Mouse (Mus musculus) heart, embryonic 10.5 days (tissue): ENCODE measurements around the gene Stk10. TPM values are rescaled to one million over a fixed set of nuclear protein-coding genes. Genes with fewer than 3 reads are reported as not detected.
"Not testable (repeated sequence)": the region's sequence is repeated elsewhere in the genome, so short reads cannot be mapped to it uniquely, and the experiment has no call there.

Source experiments
- DNase-seq: peaks from one replicate; pipeline ENCODE4 v3.0.0-alpha.2; 2017; ENCODE audit warnings: low spot score
- H3K27ac ChIP-seq: fragments of 300-500 bp; sonication (generic); 2 replicates; pipeline ENCODE4 v1.5.1; 2016; ENCODE audit warnings: mild to moderate bottlenecking
- H3K27me3 ChIP-seq: fragments of 300-500 bp; sonication (generic); 2 replicates; pipeline ENCODE4 v1.6.1; 2016; ENCODE audit warnings: mild to moderate bottlenecking; ENCODE audit not compliant: poor library complexity, insufficient read depth, severe bottlenecking
- H3K36me3 ChIP-seq: fragments of 300-500 bp; sonication (generic); 2 replicates; pipeline ENCODE4 v1.6.1; 2016; ENCODE audit warnings: mild to moderate bottlenecking, moderate library complexity
- H3K4me1 ChIP-seq: fragments of 300-500 bp; sonication (generic); 2 replicates; pipeline ENCODE4 v1.6.1; 2016; ENCODE audit warnings: mild to moderate bottlenecking
- H3K4me3 ChIP-seq: fragments of 300-500 bp; sonication (generic); 2 replicates; pipeline ENCODE4 v1.5.1; 2016; ENCODE audit warnings: mild to moderate bottlenecking, moderate library complexity
- H3K9me3 ChIP-seq: fragments of 300-500 bp; sonication (generic); 2 replicates; pipeline ENCODE4 v1.6.1; 2016; ENCODE audit warnings: mild to moderate bottlenecking, moderate library complexity
- WGBS: fragments of 180-500 bp; shearing (Covaris S2); methylation state at CpG from one replicate; pipeline ENCODE4 v1.1.7; 2016; 5-methylcytosine and 5-hydroxymethylcytosine counted together
- polyA plus RNA-seq: library from polyadenylated mRNA; unstranded; fragments of >200 nt; fragmentation: Nextera tagmentation; extraction: Ambion mirVana; gene quantifications from 2 replicates; pipeline ENCODE4 v1.2.1, GENCODE M21; 2016

Gene Stk10
- polyA plus RNA-seq, 1 experiment from 2014 or later, result 2.8 TPM

GRCm38 (mm10) chr11:32505091-32505739 is 27.9 kb upstream of the Stk10 start:
- no peaks in the 10 kb centered on the region for H3K9me3 ChIP-seq
- no peak overlapping the region for H3K27ac ChIP-seq
- WGBS, result 65% methylated on average over 7 of the region's 7 CpGs
- 0 out of 2 replicates have a peak, but pooled peaks cover 7% of the 10 kb centered on the region for H3K4me1 ChIP-seq
- DNase-seq, result no peak
- no peaks in the 10 kb centered on the region for H3K27me3 ChIP-seq
- peaks cover 17% of the 10 kb centered on the region for H3K36me3 ChIP-seq
- H3K4me3 ChIP-seq, result no peak overlapping the region

- DNase-seq, result no peak
- H3K27ac ChIP-seq, result no peak overlapping the region
- H3K27me3 ChIP-seq, result no peaks in the 10 kb centered on the region
- no peaks in the 10 kb centered on the region for H3K4me1 ChIP-seq
- H3K36me3 ChIP-seq, result peaks cover 2% of the 10 kb centered on the region
- H3K4me3 ChIP-seq, result no peak overlapping the region
- 69% methylated on average over 1 of the region's 1 CpGs for WGBS
- H3K9me3 ChIP-seq, result no peaks in the 10 kb centered on the region
Observed at GRCm38 (mm10) chr11:32510930-32511329, 22.2 kb upstream of the Stk10 start.

GRCm38 (mm10) chr11:32514853-32515252 is 18.3 kb upstream of the Stk10 start:
- not testable (repeated sequence) for H3K27me3 ChIP-seq, H3K27ac ChIP-seq, H3K4me1 ChIP-seq, DNase-seq, H3K4me3 ChIP-seq, H3K9me3 ChIP-seq
- H3K36me3 ChIP-seq, result peaks cover 24% of the 10 kb centered on the region
- 85% methylated on average over 4 of the region's 5 CpGs for WGBS

- H3K4me3 ChIP-seq, result no peak overlapping the region
- DNase-seq, result no peak
- H3K27ac ChIP-seq, result no peak overlapping the region
- H3K27me3 ChIP-seq, result no peaks in the 10 kb centered on the region
- no peaks in the 10 kb centered on the region for H3K4me1 ChIP-seq
- 91% methylated on average over 12 of the region's 12 CpGs for WGBS
- H3K9me3 ChIP-seq, result no peaks in the 10 kb centered on the region
- peaks cover 25% of the 10 kb centered on the region for H3K36me3 ChIP-seq
Observed at GRCm38 (mm10) chr11:32516091-32516490, 17.0 kb upstream of the Stk10 start.

- no peak for DNase-seq
- no peak overlapping the region for H3K27ac ChIP-seq
- H3K4me3 ChIP-seq, result no peak overlapping the region
- H3K27me3 ChIP-seq, result no peaks in the 10 kb centered on the region
- WGBS, result 88% methylated on average over 8 of the region's 8 CpGs
- H3K9me3 ChIP-seq, result no peaks in the 10 kb centered on the region
- H3K4me1 ChIP-seq, result no peaks in the 10 kb centered on the region
- H3K36me3 ChIP-seq, result peaks cover 25% of the 10 kb centered on the region
Observed at GRCm38 (mm10) chr11:32516916-32517712, 16.0 kb upstream of the Stk10 start.

GRCm38 (mm10) chr11:32518770-32519169 is 14.3 kb upstream of the Stk10 start:
- no peaks in the 10 kb centered on the region for H3K4me1 ChIP-seq
- H3K27me3 ChIP-seq, result no peaks in the 10 kb centered on the region
- WGBS, result 86% methylated on average over 4 of the region's 4 CpGs
- no peaks in the 10 kb centered on the region for H3K9me3 ChIP-seq
- no peak overlapping the region for H3K27ac ChIP-seq
- no peak overlapping the region for H3K4me3 ChIP-seq
- DNase-seq, result no peak
- H3K36me3 ChIP-seq, result peaks cover 25% of the 10 kb centered on the region

GRCm38 (mm10) chr11:32519354-32519753 is 13.8 kb upstream of the Stk10 start:
- Histone ChIP-seq H3K27ac (no peak overlapping the region), H3K4me1 (no peaks in the 10 kb centered on the region)
- DNase-seq, result no peak

GRCm38 (mm10) chr11:32521246-32521645 is 11.9 kb upstream of the Stk10 start:
- H3K36me3 ChIP-seq, result peaks cover 20% of the 10 kb centered on the region
- H3K4me3 ChIP-seq, result no peak overlapping the region
- no peaks in the 10 kb centered on the region for H3K27me3 ChIP-seq
- no peak overlapping the region for H3K27ac ChIP-seq
- H3K9me3 ChIP-seq, result no peaks in the 10 kb centered on the region
- no peaks in the 10 kb centered on the region for H3K4me1 ChIP-seq
- DNase-seq, result no peak
- WGBS, result 87% methylated on average over 2 of the region's 2 CpGs

More at GRCm38 (mm10) chr11:32519354-32519753, 13.8 kb upstream of the Stk10 start:
- 68% methylated on average over 1 of the region's 1 CpGs for WGBS
- Histone ChIP-seq H3K27me3 (no peaks in the 10 kb centered on the region), H3K4me3 (no peak overlapping the region), H3K9me3 (no peaks in the 10 kb centered on the region), H3K36me3 (peaks cover 25% of the 10 kb centered on the region)

GRCm38 (mm10) chr11:32524122-32524920 is 8.8 kb upstream of the Stk10 start:
- peaks cover 7% of the 10 kb centered on the region; the same call in 1 of the 2 replicates for H3K36me3 ChIP-seq
- H3K9me3 ChIP-seq, result no peaks in the 10 kb centered on the region
- 82% methylated on average over 11 of the region's 11 CpGs for WGBS
- no peaks in the 10 kb centered on the region for H3K27me3 ChIP-seq
- H3K27ac ChIP-seq, result no peak overlapping the region
- no peak overlapping the region for H3K4me3 ChIP-seq
- no peaks in the 10 kb centered on the region for H3K4me1 ChIP-seq
- DNase-seq, result peak; percentile 54

GRCm38 (mm10) chr11:32527006-32527405 is 6.1 kb upstream of the Stk10 start:
- peak; percentile 59 for DNase-seq
- H3K4me1 ChIP-seq, result 0 out of 2 replicates have a peak, but pooled peaks cover 5% of the 10 kb centered on the region
- H3K9me3 ChIP-seq, result no peaks in the 10 kb centered on the region
- H3K27ac ChIP-seq, result no peak overlapping the region
- peaks cover 13% of the 10 kb centered on the region; the same call in 1 of the 2 replicates for H3K27me3 ChIP-seq
- H3K36me3 ChIP-seq, result no peaks in the 10 kb centered on the region
- no peak overlapping the region for H3K4me3 ChIP-seq
- WGBS, result 83% methylated on average over 4 of the region's 4 CpGs

GRCm38 (mm10) chr11:32530151-32530550 is 3.0 kb upstream of the Stk10 start:
- DNase-seq, result no peak
- Histone ChIP-seq H3K36me3 (no peaks in the 10 kb centered on the region), H3K27me3 (peaks cover 25% of the 10 kb centered on the region), H3K9me3 (no peaks in the 10 kb centered on the region), H3K4me1 (peaks cover 29% of the 10 kb centered on the region), H3K4me3 (no peak overlapping the region), H3K27ac (no peak overlapping the region)
- WGBS, result 55% methylated on average over 1 of the region's 1 CpGs

GRCm38 (mm10) chr11:32531871-32532764 is 987 bp upstream of the Stk10 start, which contains the start of gene Efcab9:
TSS of gene Efcab9 (minus strand) at chr11:32532081.
- 5% methylated on average over 33 of the region's 33 CpGs for WGBS
- H3K36me3 ChIP-seq, result no peaks in the 10 kb centered on the region
- H3K4me1 ChIP-seq, result peaks cover 29% of the 10 kb centered on the region
- peak within 1 kb of the TSS; percentile 87 for H3K27ac ChIP-seq
- H3K9me3 ChIP-seq, result no peaks in the 10 kb centered on the region
- H3K27me3 ChIP-seq, result peaks cover 26% of the 10 kb centered on the region
- peak within 1 kb of the TSS; percentile 83 for H3K4me3 ChIP-seq
- peak; percentile 80 for DNase-seq
